ENCODE assay signal across 8 mouse cellular contexts in the genomic region with DNA sequence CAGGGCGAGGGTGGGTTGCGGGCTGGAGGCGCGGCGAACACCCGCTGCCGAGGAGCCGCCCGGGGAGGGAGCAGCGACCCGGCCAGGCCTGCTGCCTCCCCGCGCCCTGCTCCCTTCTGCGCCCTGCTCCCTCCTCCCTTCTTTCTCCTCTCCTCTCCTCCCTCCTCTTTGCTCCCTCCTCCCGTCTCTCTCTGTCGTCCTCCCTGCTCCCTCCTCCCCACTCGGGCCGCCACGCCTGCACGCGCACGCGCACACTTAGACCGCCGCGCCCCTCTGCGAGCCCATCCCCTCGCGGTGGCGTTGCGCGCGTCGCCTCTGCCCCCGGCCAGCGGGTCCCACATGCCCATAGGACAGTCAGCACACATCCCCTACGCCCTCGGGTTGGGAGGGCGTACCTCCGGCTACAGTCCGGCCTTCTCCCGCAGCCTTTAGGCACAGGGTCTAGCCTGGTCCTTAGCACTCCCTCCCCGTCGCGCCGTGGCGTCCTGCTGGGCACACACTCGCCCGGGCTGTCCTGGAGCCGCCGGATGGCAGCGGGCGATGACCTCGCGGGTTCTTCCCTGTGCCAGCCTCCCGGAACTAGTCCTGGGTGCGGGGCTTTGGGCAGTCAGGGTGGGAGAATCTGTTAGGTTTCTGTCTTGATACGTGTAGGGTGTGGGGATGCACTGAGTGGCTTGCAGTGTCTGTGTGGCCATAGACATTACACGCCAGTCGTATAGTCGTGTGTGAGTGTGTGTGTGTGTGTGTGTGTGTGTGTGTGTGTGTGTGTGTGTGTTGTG. TPM values are rescaled to one million over a fixed set of nuclear protein-coding genes. Genes with fewer than 3 reads are reported as not detected.
DNase-seq lines count a peak whose midpoint lies in the region; ATAC-seq lines count a peak whose summit lies in the region.

A gene (minus strand): TSS at position 203 of the 779 bp plus-strand sequence.

- under 1% methylated on average over 46 of the region's 61 CpGs for WGBS in hindbrain, embryonic 12.5 days
- 1% methylated on average over 45 of the region's 61 CpGs for WGBS in lung, embryonic 16.5 days

- peaks cover 34% of the 10 kb centered on the region for H3K4me1 ChIP-seq in hindbrain, embryonic 12.5 days
- peaks cover 14% of the 10 kb centered on the region for H3K4me1 ChIP-seq in lung, embryonic 16.5 days (replicated peaks; ENCODE audit: control insufficient read depth, insufficient read depth, low read length)

- no peaks in the 10 kb centered on the region for H3K36me3 ChIP-seq in hindbrain, embryonic 12.5 days
- H3K36me3 ChIP-seq in lung, embryonic 16.5 days (ENCODE audit: control insufficient read depth, insufficient read depth, low read length), result no peaks in the 10 kb centered on the region

- no peaks in the 10 kb centered on the region for H3K9me3 ChIP-seq in hindbrain, embryonic 12.5 days (replicated peaks)
- H3K9me3 ChIP-seq in lung, embryonic 16.5 days (ENCODE audit: control insufficient read depth, low read length), result no peaks in the 10 kb centered on the region

- peak within 1 kb of the TSS; percentile 96 for H3K27ac ChIP-seq in hindbrain, embryonic 12.5 days
- H3K27ac ChIP-seq in lung, embryonic 16.5 days (ENCODE audit: low read length), result peak within 1 kb of the TSS; percentile 88

- DNase-seq in MN1 (ENCODE audit: low spot score), result peak; percentile 14
- DNase-seq in cerebellum, adult 9-11 months, result peak; percentile 96
- DNase-seq in frontal cortex, postnatal 14 days (ENCODE audit: low spot score in 2 of 2), result peak; percentile 83
- DNase-seq in layer of hippocampus, postnatal 10 days (ENCODE audit: low spot score in 2 of 2), result peak; percentile 94 to 95
- DNase-seq in ovary, postnatal 14 days (ENCODE audit: low spot score), result peak; percentile 82
- DNase-seq in thymus, postnatal 0 days (ENCODE audit: low spot score), result peak; percentile 78

- H3K9ac ChIP-seq in hindbrain, embryonic 12.5 days, result peak within 1 kb of the TSS; percentile 87
- H3K9ac ChIP-seq in lung, embryonic 16.5 days (ENCODE audit: low read length), result peak within 1 kb of the TSS; percentile 91

- no peaks in the 10 kb centered on the region for H3K27me3 ChIP-seq in hindbrain, embryonic 12.5 days
- H3K27me3 ChIP-seq in lung, embryonic 16.5 days (ENCODE audit: control insufficient read depth, insufficient read depth, low read depth, low read length), result peaks cover 2% of the 10 kb centered on the region; the same call in 1 of the 2 replicates

- peak; percentile 89 for ATAC-seq in hindbrain, embryonic 12.5 days (ENCODE audit: low FRiP score)
- peak; percentile 94 for ATAC-seq in lung, embryonic 16.5 days (ENCODE audit: low read depth)

- peak within 1 kb of the TSS; percentile 81 for H3K4me3 ChIP-seq in hindbrain, embryonic 12.5 days
- peak within 1 kb of the TSS; percentile 92 for H3K4me3 ChIP-seq in lung, embryonic 16.5 days (ENCODE audit: low read length)

- H3K4me2 ChIP-seq in hindbrain, embryonic 12.5 days (replicated peaks), result peak within 1 kb of the TSS; percentile 96
- peak within 1 kb of the TSS; percentile 98 for H3K4me2 ChIP-seq in lung, embryonic 16.5 days (ENCODE audit: low read depth, low read length)

RNA-seq across cellular contexts. Expression of the gene that starts here (rescaled TPM):
- polyA plus RNA-seq in hindbrain, embryonic 12.5 days (2016; fragmentation: Nextera tagmentation; extraction: Ambion mirVana), result 54.6 and 56.0 TPM in 2 replicates
- total RNA-seq in layer of hippocampus, postnatal 10 days (2021), result 10 to 100 TPM; 65.8 to 70.8 TPM
- polyA plus RNA-seq in lung, embryonic 16.5 days (2015; fragmentation: Nextera tagmentation; extraction: Ambion mirVana), result 21.7 and 22.0 TPM in 2 replicates
- 6.0 and 6.4 TPM in 2 replicates for polyA plus RNA-seq in thymus, postnatal 0 days (2015; fragmentation: Nextera tagmentation; extraction: Ambion mirVana)

Comparison
In these comparisons a context has a peak if more than half of its experiments do, and no peak if none do; other contexts are left out.
1. Peak in every context shown above with its lines: DNase-seq, ATAC-seq, H3K4me3 ChIP-seq and H3K27ac ChIP-seq.
2. DNase-seq: peak in every context shown above with its lines; median percentile 96 in cerebellum, adult 9-11 months; 94 in layer of hippocampus, postnatal 10 days; 83 in frontal cortex, postnatal 14 days; 82 in ovary, postnatal 14 days; 78 in thymus, postnatal 0 days; 14 in MN1.